Mouse (Mus musculus) heart, adult 2 months (tissue): ENCODE data around the gene Gm49342.

Source experiments
- CTCF ChIP-seq: fragments of 200-600 bp; IDR thresholded peaks from 2 replicates; pipeline ENCODE4 v1.8.1; 2022; ENCODE audit warnings: antibody characterized with exemption, mild to moderate bottlenecking, moderate library complexity
- EP300 ChIP-seq: fragments of 200-500 bp; IDR thresholded peaks from 2 replicates; pipeline ENCODE4 v1.6.1; 2011; ENCODE audit warnings: low read depth, low read length, control low read depth; ENCODE audit not compliant: insufficient read depth
- POLR2A ChIP-seq: fragments of 200-500 bp; IDR thresholded peaks from 2 replicates; pipeline ENCODE4 v1.6.1; 2011; ENCODE audit warnings: mild to moderate bottlenecking, low read depth, low read length, control low read depth; ENCODE audit not compliant: insufficient read depth

- TF ChIP-seq CTCF (no peak), POLR2A (no peak), EP300 (no peak)
Measured at GRCm38 (mm10) chr14:50911356-50911755, 33.0 kb upstream of the Gm49342 start.
